Mouse (Mus musculus) hematopoietic multipotent progenitor cell, adult 10-12 weeks (in vitro differentiated cells): ENCODE data around the gene Cd83. TPM values are rescaled to one million over a fixed set of nuclear protein-coding genes. Genes with fewer than 3 reads are reported as not detected.

Experiments
- polyA plus RNA-seq: library from polyadenylated mRNA; stranded (reverse); fragments of >175 nt; gene quantifications from 2 replicates; pipeline ENCODE4 v1.2.3, GENCODE M21; 2012; ENCODE audit warnings: low replicate concordance

Gene Cd83
- 54.1 and 77.4 TPM in 2 replicates for polyA plus RNA-seq

GRCm38 (mm10) chr13:43784725-43785711 lies at the start of gene Cd83:
Cd83 (plus strand) TSS chr13:43784775.

Other genes with a start within 250 kb of the Cd83 start
- gene Mcur1, start 224.6 kb upstream of the Cd83 start, polyA plus RNA-seq: 7.2 and 18.9 TPM in 2 replicates
- not detected in 2 replicates for gene Rnf182, start 169.1 kb upstream of the Cd83 start, polyA plus RNA-seq